Mouse (Mus musculus) limb, embryonic 10.5 days (tissue): ENCODE results near the gene Map2k3. TPM values are rescaled to one million over a fixed set of nuclear protein-coding genes. Genes with fewer than 3 reads are reported as not detected.

Source experiments
- DNase-seq: peaks from one replicate; pipeline ENCODE4 v3.0.0-alpha.2; 2017; ENCODE audit warnings: low spot score
- H3K27ac ChIP-seq: fragments of 300-500 bp; sonication (generic); 2 replicates; pipeline ENCODE4 v1.5.1; 2016; ENCODE audit warnings: mild to moderate bottlenecking
- H3K27me3 ChIP-seq: fragments of 300-500 bp; sonication (generic); 2 replicates; pipeline ENCODE4 v1.6.1; 2016; ENCODE audit warnings: low read depth, mild to moderate bottlenecking; ENCODE audit not compliant: poor library complexity, severe bottlenecking
- H3K36me3 ChIP-seq: fragments of 300-500 bp; sonication (generic); 2 replicates; pipeline ENCODE4 v1.6.1; 2016; ENCODE audit warnings: mild to moderate bottlenecking, moderate library complexity
- H3K4me1 ChIP-seq: fragments of 300-500 bp; sonication (generic); 2 replicates; pipeline ENCODE4 v1.6.1; 2016
- H3K4me3 ChIP-seq: fragments of 300-500 bp; sonication (generic); 2 replicates; pipeline ENCODE4 v1.5.1; 2016; ENCODE audit warnings: mild to moderate bottlenecking, moderate library complexity
- H3K9me3 ChIP-seq: fragments of 300-500 bp; sonication (generic); replicated peaks from 2 replicates; pipeline ENCODE4 v1.6.1; 2016; ENCODE audit warnings: mild to moderate bottlenecking
- WGBS: fragments of 180-500 bp; shearing (Covaris S2); methylation state at CpG from one replicate; pipeline ENCODE4 v1.1.7; 2016; 5-methylcytosine and 5-hydroxymethylcytosine counted together
- polyA plus RNA-seq: library from polyadenylated mRNA; unstranded; fragments of >200 nt; fragmentation: Nextera tagmentation; extraction: Ambion mirVana; gene quantifications from 2 replicates; pipeline ENCODE4 v1.2.1, GENCODE M21; 2016

The Map2k3 gene
- polyA plus RNA-seq, 1 experiment from 2014 or later = 93.3 TPM

GRCm38 (mm10) chr11:60951896-60952295 is 20.1 kb downstream of the Map2k3 start:
- DNase-seq = no peak
- WGBS = 88% methylated on average over 5 of the region's 5 CpGs

GRCm38 (mm10) chr11:60952362-60952761 is 20.5 kb downstream of the Map2k3 start:
- H3K27ac ChIP-seq = no peak overlapping the region
- no peak overlapping the region for H3K4me3 ChIP-seq
- WGBS = 93% methylated on average over 3 of the region's 3 CpGs
- peaks cover 13% of the 10 kb centered on the region for H3K4me1 ChIP-seq
- H3K27me3 ChIP-seq = no peaks in the 10 kb centered on the region
- DNase-seq = no peak
- peaks cover 58% of the 10 kb centered on the region for H3K36me3 ChIP-seq
- no peaks in the 10 kb centered on the region for H3K9me3 ChIP-seq

More at GRCm38 (mm10) chr11:60951896-60952295, 20.1 kb downstream of the Map2k3 start:
- H3K9me3 ChIP-seq = no peaks in the 10 kb centered on the region
- H3K4me1 ChIP-seq = peaks cover 13% of the 10 kb centered on the region
- no peak overlapping the region for H3K4me3 ChIP-seq
- H3K27me3 ChIP-seq = no peaks in the 10 kb centered on the region
- peaks cover 63% of the 10 kb centered on the region for H3K36me3 ChIP-seq
- no peak overlapping the region for H3K27ac ChIP-seq

GRCm38 (mm10) chr11:60952986-60953385 is 21.2 kb downstream of the Map2k3 start:
- 95% methylated on average over 6 of the region's 6 CpGs for WGBS
- H3K27me3 ChIP-seq = no peaks in the 10 kb centered on the region
- H3K4me3 ChIP-seq = no peak overlapping the region
- no peak overlapping the region for H3K27ac ChIP-seq
- peaks cover 13% of the 10 kb centered on the region for H3K4me1 ChIP-seq
- H3K9me3 ChIP-seq = no peaks in the 10 kb centered on the region
- DNase-seq = no peak
- peaks cover 52% of the 10 kb centered on the region for H3K36me3 ChIP-seq

GRCm38 (mm10) chr11:60953803-60954202 is 22.0 kb downstream of the Map2k3 start:
- WGBS = 11% methylated on average over 15 of the region's 15 CpGs

GRCm38 (mm10) chr11:60954255-60955104 is 22.6 kb downstream of the Map2k3 start:
- no peak for DNase-seq
- peaks cover 13% of the 10 kb centered on the region for H3K4me1 ChIP-seq
- no peak overlapping the region for H3K4me3 ChIP-seq
- WGBS = 85% methylated on average over 10 of the region's 10 CpGs
- no peak overlapping the region for H3K27ac ChIP-seq
- no peaks in the 10 kb centered on the region for H3K9me3 ChIP-seq
- peaks cover 37% of the 10 kb centered on the region for H3K36me3 ChIP-seq
- no peaks in the 10 kb centered on the region for H3K27me3 ChIP-seq

More at GRCm38 (mm10) chr11:60953803-60954202, 22.0 kb downstream of the Map2k3 start:
- no peak overlapping the region for H3K27ac ChIP-seq
- peak; percentile 93 for DNase-seq
- H3K4me1 ChIP-seq = peaks cover 13% of the 10 kb centered on the region
- H3K27me3 ChIP-seq = no peaks in the 10 kb centered on the region
- H3K36me3 ChIP-seq = peaks cover 44% of the 10 kb centered on the region
- no peak overlapping the region for H3K4me3 ChIP-seq
- no peaks in the 10 kb centered on the region for H3K9me3 ChIP-seq

- Histone ChIP-seq H3K4me1 (peaks cover 13% of the 10 kb centered on the region), H3K36me3 (peaks cover 27% of the 10 kb centered on the region), H3K4me3 (no peak overlapping the region), H3K27me3 (no peaks in the 10 kb centered on the region), H3K27ac (no peak overlapping the region), H3K9me3 (no peaks in the 10 kb centered on the region)
- DNase-seq = no peak
- 90% methylated on average over 9 of the region's 9 CpGs for WGBS
Observed at GRCm38 (mm10) chr11:60955621-60956383, 24.0 kb downstream of the Map2k3 start.

- peaks cover 11% of the 10 kb centered on the region for H3K4me1 ChIP-seq
- H3K27ac ChIP-seq = no peak overlapping the region
- no peaks in the 10 kb centered on the region for H3K9me3 ChIP-seq
- no peak overlapping the region for H3K4me3 ChIP-seq
- DNase-seq = no peak
- H3K36me3 ChIP-seq = no peaks in the 10 kb centered on the region
- H3K27me3 ChIP-seq = no peaks in the 10 kb centered on the region
- 82% methylated on average over 4 of the region's 4 CpGs for WGBS
Observed at GRCm38 (mm10) chr11:60958948-60959347, 27.1 kb downstream of the Map2k3 start.

- H3K27me3 ChIP-seq = no peaks in the 10 kb centered on the region
- H3K9me3 ChIP-seq = no peaks in the 10 kb centered on the region
- no peak overlapping the region for H3K27ac ChIP-seq
- WGBS = 83% methylated on average over 1 of the region's 1 CpGs
- peaks cover 3% of the 10 kb centered on the region; the same call in 1 of the 2 replicates for H3K4me1 ChIP-seq
- no peaks in the 10 kb centered on the region for H3K36me3 ChIP-seq
- no peak for DNase-seq
- H3K4me3 ChIP-seq = no peak overlapping the region
Observed at GRCm38 (mm10) chr11:60961176-60961575, 29.3 kb downstream of the Map2k3 start.

GRCm38 (mm10) chr11:60962709-60963108 is 30.9 kb downstream of the Map2k3 start:
- DNase-seq = no peak
- peaks cover 8% of the 10 kb centered on the region for H3K4me1 ChIP-seq
- H3K27me3 ChIP-seq = no peaks in the 10 kb centered on the region
- H3K27ac ChIP-seq = no peak overlapping the region
- WGBS = 85% methylated on average over 5 of the region's 5 CpGs
- no peak overlapping the region for H3K4me3 ChIP-seq
- H3K9me3 ChIP-seq = no peaks in the 10 kb centered on the region
- H3K36me3 ChIP-seq = no peaks in the 10 kb centered on the region

GRCm38 (mm10) chr11:60966974-60967373 is 35.1 kb downstream of the Map2k3 start:
- no peaks in the 10 kb centered on the region for H3K27me3 ChIP-seq
- peaks cover 8% of the 10 kb centered on the region for H3K4me1 ChIP-seq
- no peak overlapping the region for H3K27ac ChIP-seq
- no peak for DNase-seq
- no peak overlapping the region for H3K4me3 ChIP-seq
- no peaks in the 10 kb centered on the region for H3K36me3 ChIP-seq
- 71% methylated on average over 6 of the region's 6 CpGs for WGBS
- no peaks in the 10 kb centered on the region for H3K9me3 ChIP-seq

- 84% methylated on average over 11 of the region's 11 CpGs for WGBS
- DNase-seq = no peak
Observed at GRCm38 (mm10) chr11:60975097-60975496, 43.3 kb downstream of the Map2k3 start.

GRCm38 (mm10) chr11:60976234-60976633 is 44.4 kb downstream of the Map2k3 start:
- 0 out of 2 replicates have a peak, but pooled peaks cover 10% of the 10 kb centered on the region for H3K4me1 ChIP-seq
- 59% methylated on average over 2 of the region's 2 CpGs for WGBS
- H3K27me3 ChIP-seq = no peaks in the 10 kb centered on the region
- H3K4me3 ChIP-seq = no peak overlapping the region
- H3K36me3 ChIP-seq = no peaks in the 10 kb centered on the region
- no peak overlapping the region for H3K27ac ChIP-seq
- H3K9me3 ChIP-seq = no peaks in the 10 kb centered on the region
- DNase-seq = no peak

More at GRCm38 (mm10) chr11:60975097-60975496, 43.3 kb downstream of the Map2k3 start:
- Histone ChIP-seq H3K27ac (no peak overlapping the region), H3K27me3 (no peaks in the 10 kb centered on the region), H3K4me3 (no peak overlapping the region), H3K36me3 (no peaks in the 10 kb centered on the region), H3K9me3 (no peaks in the 10 kb centered on the region), H3K4me1 (0 out of 2 replicates have a peak, but pooled peaks cover 10% of the 10 kb centered on the region)

GRCm38 (mm10) chr11:60976742-60977141 is 44.9 kb downstream of the Map2k3 start:
- WGBS = 30% methylated on average over 8 of the region's 8 CpGs
- peaks cover 10% of the 10 kb centered on the region; the same call in 1 of the 2 replicates for H3K4me1 ChIP-seq
- DNase-seq = no peak
- no peaks in the 10 kb centered on the region for H3K36me3 ChIP-seq
- no peaks in the 10 kb centered on the region for H3K9me3 ChIP-seq
- no peak overlapping the region for H3K4me3 ChIP-seq
- H3K27me3 ChIP-seq = no peaks in the 10 kb centered on the region
- H3K27ac ChIP-seq = no peak overlapping the region
